Mouse (Mus musculus): Measurements from ENCODE around the gene Rab11b.

Gene Rab11b

GRCm38 (mm10) chr17:33713271-33713670 is 47.1 kb downstream of the Rab11b start:
- DNase-seq = no peak

DNA sequence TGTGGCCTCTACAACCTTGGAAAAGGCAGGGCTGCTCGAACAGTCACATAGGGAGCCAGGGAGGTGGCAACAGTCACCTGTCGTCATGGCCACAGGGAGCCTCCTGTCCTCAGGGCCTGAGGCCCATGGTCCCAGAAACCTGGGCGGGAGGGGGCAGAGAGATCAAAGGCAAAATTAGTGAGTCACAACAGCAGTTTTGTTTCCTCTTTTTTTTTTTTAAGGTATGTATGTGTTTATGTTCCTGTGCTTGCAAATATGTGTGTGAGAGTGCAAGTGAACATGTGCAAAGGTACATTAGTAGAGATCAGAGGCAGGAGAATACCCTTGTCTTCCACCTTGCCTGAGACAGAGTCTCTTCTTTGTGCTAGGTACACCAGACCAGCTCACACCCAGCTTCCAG is 50.5 kb downstream of the Rab11b start:
- DNase-seq = no peak

- DNase-seq = no peak
Measured at GRCm38 (mm10) chr17:33703091-33703490, 57.2 kb downstream of the Rab11b start.

DNA sequence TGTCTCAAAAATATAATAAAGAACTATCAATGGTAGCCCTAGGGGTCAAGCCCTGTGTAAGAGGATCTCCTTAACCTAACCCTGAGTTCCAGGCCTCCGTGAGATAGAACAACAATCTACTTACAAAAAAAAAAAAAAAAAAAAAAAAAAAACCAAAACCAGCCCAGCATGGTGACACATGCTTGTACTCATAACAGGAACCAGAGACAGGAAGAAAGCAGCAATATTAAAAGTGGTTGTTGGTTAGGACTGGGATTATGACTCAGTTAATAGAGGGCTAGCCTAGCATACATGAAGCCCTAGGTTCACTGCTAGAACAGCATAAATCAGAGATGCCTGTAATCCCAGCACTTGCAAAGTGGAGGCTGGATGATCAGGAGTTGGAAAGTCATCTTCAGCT is 58.2 kb downstream of the Rab11b start:
- DNase-seq = no peak

GRCm38 (mm10) chr17:33695471-33695870 is 64.9 kb downstream of the Rab11b start:
- DNase-seq = no peak

Measured in kidney, postnatal 25 days (tissue).